Mouse (Mus musculus) heart, embryonic 16.5 days (tissue): Measurements from ENCODE around the gene Sstr2. TPM values are rescaled to one million over a fixed set of nuclear protein-coding genes. Genes with fewer than 3 reads are reported as not detected.

Source experiments
- ATAC-seq: fragments of 200-750 bp; cut with Nextera tagmentation; replicated peaks from 2 replicates; pipeline ENCODE4 v1.8.0; 2017; ENCODE audit warnings: moderate number of reproducible peaks; ENCODE audit not compliant: insufficient read depth, low FRiP score; ENCODE audit errors: extremely low read depth
- H3K27ac ChIP-seq: fragments of 300-500 bp; sonication (generic); 2 replicates; pipeline ENCODE4 v1.5.1; 2014; ENCODE audit warnings: mild to moderate bottlenecking, low read length, control low read depth, moderate library complexity
- H3K27me3 ChIP-seq: fragments of 300-500 bp; sonication (generic); 2 replicates; pipeline ENCODE4 v1.6.1; 2014; ENCODE audit warnings: low read length, mixed read lengths; ENCODE audit not compliant: control insufficient read depth, insufficient read depth
- H3K36me3 ChIP-seq: fragments of 300-500 bp; sonication (generic); 2 replicates; pipeline ENCODE4 v1.6.1; 2014; ENCODE audit not compliant: control insufficient read depth, insufficient read depth
- H3K4me1 ChIP-seq: fragments of 300-500 bp; sonication (generic); 2 replicates; pipeline ENCODE4 v1.6.1; 2014; ENCODE audit warnings: low read length, mixed read lengths; ENCODE audit not compliant: control insufficient read depth, insufficient read depth
- H3K4me2 ChIP-seq: fragments of 300-500 bp; sonication (generic); 2 replicates; pipeline ENCODE4 v1.6.1; 2014; ENCODE audit warnings: low read depth, mild to moderate bottlenecking, control low read depth, low read length
- H3K4me3 ChIP-seq: fragments of 300-500 bp; sonication (generic); 2 replicates; pipeline ENCODE4 v1.5.1; 2014; ENCODE audit warnings: mild to moderate bottlenecking, control low read depth, low read length
- H3K9ac ChIP-seq: fragments of 300-500 bp; sonication (generic); 2 replicates; pipeline ENCODE4 v1.6.1; 2014; ENCODE audit warnings: low read length, control low read depth
- H3K9me3 ChIP-seq: fragments of 300-500 bp; sonication (generic); replicated peaks from 2 replicates; pipeline ENCODE4 v1.6.1; 2016; ENCODE audit warnings: low read length; ENCODE audit not compliant: control insufficient read depth
- WGBS: fragments of 180-500 bp; shearing (Covaris S2); extraction: QIAGEN DNeasy Blood & Tissue Kit; methylation state at CpG from one replicate; pipeline ENCODE4 v1.1.7; 2014; 5-methylcytosine and 5-hydroxymethylcytosine counted together
- polyA plus RNA-seq: library from polyadenylated mRNA; unstranded; fragments of >200 nt; fragmentation: Nextera tagmentation; extraction: Ambion mirVana; gene quantifications from 2 replicates; pipeline ENCODE4 v1.2.1, GENCODE M21; 2015

Sstr2 gene
- 1.2 and 2.6 TPM in 2 replicates for polyA plus RNA-seq

GRCm38 (mm10) chr11:113618672-113619419 is at the start of gene Sstr2:
Gene Sstr2, plus strand, starts transcription at chr11:113619342.
- Histone ChIP-seq H3K4me1 (peaks cover 19% of the 10 kb centered on the region), H3K36me3 (no peaks in the 10 kb centered on the region), H3K27ac (no peak within 1 kb of the TSS; the same call in 1 of the 2 replicates), H3K27me3 (peaks cover 34% of the 10 kb centered on the region), H3K4me2 (peak within 1 kb of the TSS; percentile 85), H3K9ac (peak within 1 kb of the TSS; percentile 65), H3K4me3 (peak within 1 kb of the TSS; percentile 57), H3K9me3 (no peaks in the 10 kb centered on the region)
- WGBS, result 1% methylated on average over 54 of the region's 54 CpGs
- peak; percentile 64 for ATAC-seq

GRCm38 (mm10) chr11:113571616-113572015 is 47.5 kb upstream of the Sstr2 start:
- H3K27me3 ChIP-seq, result no peaks in the 10 kb centered on the region
- peaks cover 13% of the 10 kb centered on the region for H3K4me1 ChIP-seq
- no peaks in the 10 kb centered on the region for H3K9me3 ChIP-seq
- H3K36me3 ChIP-seq, result no peaks in the 10 kb centered on the region
- H3K27ac ChIP-seq, result no peak overlapping the region
- no peak overlapping the region for H3K4me2 ChIP-seq
- H3K4me3 ChIP-seq, result no peak overlapping the region
- H3K9ac ChIP-seq, result no peak overlapping the region
- no peak for ATAC-seq

GRCm38 (mm10) chr11:113572641-113573040 is 46.5 kb upstream of the Sstr2 start:
- Histone ChIP-seq H3K9me3 (no peaks in the 10 kb centered on the region), H3K4me2 (0 out of 2 replicates have a peak overlapping the region, but pooled peaks have one; percentile 3), H3K36me3 (no peaks in the 10 kb centered on the region), H3K27me3 (no peaks in the 10 kb centered on the region), H3K9ac (0 out of 2 replicates have a peak overlapping the region, but pooled peaks have one; percentile 21), H3K4me1 (peaks cover 13% of the 10 kb centered on the region), H3K27ac (peak overlapping the region; percentile 37; the same call in 1 of the 2 replicates), H3K4me3 (no peak overlapping the region)
- no peak; the same call in 1 of the 2 replicates for ATAC-seq
- 44% methylated on average over 6 of the region's 6 CpGs for WGBS

GRCm38 (mm10) chr11:113577221-113577620 is 41.9 kb upstream of the Sstr2 start:
- Histone ChIP-seq H3K27ac (no peak overlapping the region), H3K4me1 (peaks cover 12% of the 10 kb centered on the region), H3K27me3 (no peaks in the 10 kb centered on the region), H3K9ac (no peak overlapping the region), H3K4me3 (no peak overlapping the region), H3K36me3 (no peaks in the 10 kb centered on the region), H3K9me3 (no peaks in the 10 kb centered on the region), H3K4me2 (no peak overlapping the region)
- WGBS, result 66% methylated on average over 4 of the region's 4 CpGs
- ATAC-seq, result no peak

- no peaks in the 10 kb centered on the region for H3K4me1 ChIP-seq
- H3K4me2 ChIP-seq, result no peak overlapping the region
- H3K27ac ChIP-seq, result no peak overlapping the region
- no peak overlapping the region for H3K9ac ChIP-seq
- H3K4me3 ChIP-seq, result no peak overlapping the region
- 51% methylated on average over 11 of the region's 11 CpGs for WGBS
- H3K27me3 ChIP-seq, result no peaks in the 10 kb centered on the region
- H3K36me3 ChIP-seq, result no peaks in the 10 kb centered on the region
- no peak for ATAC-seq
- H3K9me3 ChIP-seq, result no peaks in the 10 kb centered on the region
These were observed 35.1 kb upstream of the Sstr2 start for GRCm38 (mm10) chr11:113583879-113584661.

- H3K27me3 ChIP-seq, result no peaks in the 10 kb centered on the region
- WGBS, result 75% methylated on average over 6 of the region's 6 CpGs
- H3K4me1 ChIP-seq, result no peaks in the 10 kb centered on the region
- no peak overlapping the region for H3K27ac ChIP-seq
- no peaks in the 10 kb centered on the region for H3K9me3 ChIP-seq
- H3K4me2 ChIP-seq, result no peak overlapping the region
- H3K36me3 ChIP-seq, result no peaks in the 10 kb centered on the region
- H3K9ac ChIP-seq, result no peak overlapping the region
- no peak overlapping the region for H3K4me3 ChIP-seq
- no peak for ATAC-seq
These were observed 32.7 kb upstream of the Sstr2 start for GRCm38 (mm10) chr11:113586423-113586822.

GRCm38 (mm10) chr11:113588936-113589335 is 30.2 kb upstream of the Sstr2 start:
- Histone ChIP-seq H3K27ac (no peak overlapping the region), H3K4me2 (no peak overlapping the region), H3K9ac (no peak overlapping the region), H3K36me3 (no peaks in the 10 kb centered on the region), H3K27me3 (no peaks in the 10 kb centered on the region), H3K9me3 (no peaks in the 10 kb centered on the region), H3K4me3 (no peak overlapping the region), H3K4me1 (no peaks in the 10 kb centered on the region)
- no peak for ATAC-seq
- 58% methylated on average over 3 of the region's 3 CpGs for WGBS

GRCm38 (mm10) chr11:113595144-113595543 is 24.0 kb upstream of the Sstr2 start:
- no peak for ATAC-seq
- WGBS, result 75% methylated on average over 5 of the region's 5 CpGs

GRCm38 (mm10) chr11:113597632-113598031 is 21.5 kb upstream of the Sstr2 start:
- Histone ChIP-seq H3K9ac (no peak overlapping the region), H3K36me3 (no peaks in the 10 kb centered on the region), H3K4me1 (no peaks in the 10 kb centered on the region), H3K27ac (no peak overlapping the region), H3K4me3 (no peak overlapping the region), H3K4me2 (no peak overlapping the region), H3K27me3 (no peaks in the 10 kb centered on the region), H3K9me3 (no peaks in the 10 kb centered on the region)
- no peak for ATAC-seq
- WGBS, result 79% methylated on average over 3 of the region's 3 CpGs

More at GRCm38 (mm10) chr11:113595144-113595543, 24.0 kb upstream of the Sstr2 start:
- H3K36me3 ChIP-seq, result no peaks in the 10 kb centered on the region
- no peak overlapping the region for H3K4me2 ChIP-seq
- no peak overlapping the region for H3K9ac ChIP-seq
- H3K27ac ChIP-seq, result no peak overlapping the region
- H3K4me3 ChIP-seq, result no peak overlapping the region
- no peaks in the 10 kb centered on the region for H3K9me3 ChIP-seq
- no peaks in the 10 kb centered on the region for H3K27me3 ChIP-seq
- H3K4me1 ChIP-seq, result no peaks in the 10 kb centered on the region
